Mouse (Mus musculus) erythroblast, embryonic 14.5 days (primary cell): Measurements from ENCODE around the gene Hist1h4i.

Source experiments
- GATA1 ChIP-seq: IDR thresholded peaks from 2 replicates; pipeline ENCODE4 v1.6.1; 2012; ENCODE audit warnings: low read length, inconsistent platforms, mixed read lengths
- TAL1 ChIP-seq: IDR thresholded peaks from 3 replicates; pipeline ENCODE4 v1.6.1; 2012; ENCODE audit warnings: low read length, inconsistent platforms, mixed read lengths

DNA sequence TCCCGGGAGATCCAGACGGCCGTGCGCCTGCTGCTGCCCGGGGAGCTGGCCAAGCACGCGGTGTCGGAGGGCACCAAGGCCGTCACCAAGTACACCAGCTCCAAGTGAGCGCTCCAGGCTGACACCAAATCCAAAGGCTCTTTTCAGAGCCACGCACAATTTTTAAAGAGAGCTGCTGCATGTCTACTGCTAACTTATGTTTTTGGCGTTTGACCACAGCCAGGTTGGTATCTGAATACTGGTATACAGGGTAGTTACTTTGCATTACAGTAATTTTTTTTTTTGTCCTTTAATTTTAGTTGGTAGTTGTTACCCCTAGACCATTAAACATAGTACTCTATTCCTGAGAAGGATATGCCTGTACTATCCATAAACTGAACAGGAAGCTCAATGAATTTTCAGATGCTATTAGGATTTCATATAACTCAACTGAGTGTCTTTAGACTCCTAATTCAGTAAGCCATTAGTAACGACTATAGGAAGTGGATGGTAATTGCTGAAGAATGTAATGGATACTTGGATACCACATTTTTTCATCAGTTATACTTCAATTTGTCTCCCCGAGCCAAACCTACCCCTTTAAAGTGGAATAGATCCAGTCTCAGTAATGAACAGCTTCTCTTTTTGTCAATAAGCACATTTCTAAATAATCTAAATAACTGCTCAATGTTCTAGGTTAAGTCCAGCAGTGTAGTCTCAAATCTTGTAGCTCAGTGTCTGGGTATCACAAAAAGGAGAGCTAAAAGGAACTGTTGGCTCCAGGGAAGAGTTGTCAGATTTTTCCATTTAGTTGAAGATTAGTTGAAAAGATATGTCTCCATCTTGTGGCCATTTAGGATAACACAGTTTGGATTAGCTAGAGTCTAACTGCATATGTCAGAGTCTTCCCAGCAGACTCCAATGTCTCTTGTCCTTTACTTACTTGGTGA, 2.6 kb upstream of the Hist1h4i start:
- TF ChIP-seq GATA1 (no peak), TAL1 (no peak)
